Mouse (Mus musculus) embryonic facial prominence, embryonic 15.5 days (tissue): ENCODE data around the gene Rabif. TPM values are rescaled to one million over a fixed set of nuclear protein-coding genes. Genes with fewer than 3 reads are reported as not detected.

Experiments used
- ATAC-seq: fragments of 200-750 bp; cut with Nextera tagmentation; 2 replicates; pipeline ENCODE4 v1.8.0; 2017; ENCODE audit warnings: low read depth, moderate TSS enrichment; ENCODE audit not compliant: insufficient number of reproducible peaks, low FRiP score, low TSS enrichment
- H3K27ac ChIP-seq: fragments of 300-500 bp; sonication (generic); replicated peaks from 2 replicates; pipeline ENCODE4 v1.5.1; 2015; ENCODE audit warnings: mild to moderate bottlenecking, inconsistent platforms
- H3K27me3 ChIP-seq: fragments of 300-500 bp; sonication (generic); 2 replicates; pipeline ENCODE4 v1.6.1; 2015; ENCODE audit warnings: inconsistent platforms
- H3K36me3 ChIP-seq: fragments of 300-500 bp; sonication (generic); 2 replicates; pipeline ENCODE4 v1.6.1; 2015; ENCODE audit warnings: mild to moderate bottlenecking, inconsistent platforms
- H3K4me1 ChIP-seq: fragments of 300-500 bp; sonication (generic); 2 replicates; pipeline ENCODE4 v1.6.1; 2015; ENCODE audit warnings: inconsistent platforms
- H3K4me2 ChIP-seq: fragments of 300-500 bp; sonication (generic); replicated peaks from 2 replicates; pipeline ENCODE4 v1.6.1; 2015; ENCODE audit warnings: mild to moderate bottlenecking, inconsistent platforms
- H3K4me3 ChIP-seq: fragments of 300-500 bp; sonication (generic); replicated peaks from 2 replicates; pipeline ENCODE4 v1.5.1; 2015; ENCODE audit warnings: mild to moderate bottlenecking, inconsistent platforms
- H3K9ac ChIP-seq: fragments of 300-500 bp; sonication (generic); 2 replicates; pipeline ENCODE4 v1.6.1; 2015; ENCODE audit warnings: inconsistent platforms
- H3K9me3 ChIP-seq: fragments of 300-500 bp; sonication (generic); replicated peaks from 2 replicates; pipeline ENCODE4 v1.6.1; 2016; ENCODE audit warnings: inconsistent platforms
- WGBS: fragments of 180-500 bp; shearing (Covaris S2); methylation state at CpG from one replicate; pipeline ENCODE4 v1.1.7; 2015; 5-methylcytosine and 5-hydroxymethylcytosine counted together
- polyA plus RNA-seq: library from polyadenylated mRNA; unstranded; fragments of >200 nt; fragmentation: Nextera tagmentation; extraction: Ambion mirVana; gene quantifications from 2 replicates; pipeline ENCODE4 v1.2.1, GENCODE M21; 2015

Gene Rabif
- polyA plus RNA-seq, 1 experiment from 2014 or later: 41.4 TPM

- H3K9me3 ChIP-seq: no peaks in the 10 kb centered on the region
- WGBS: 90% methylated on average over 6 of the region's 6 CpGs
- ATAC-seq: no peak
- no peak overlapping the region for H3K9ac ChIP-seq
- no peak overlapping the region for H3K4me3 ChIP-seq
- no peak overlapping the region for H3K27ac ChIP-seq
- peaks cover 42% of the 10 kb centered on the region for H3K36me3 ChIP-seq
- peaks cover 6% of the 10 kb centered on the region for H3K4me1 ChIP-seq
- H3K4me2 ChIP-seq: no peak overlapping the region
- no peaks in the 10 kb centered on the region for H3K27me3 ChIP-seq
Measured at GRCm38 (mm10) chr1:134490903-134491801, 3.3 kb upstream of the Rabif start.

GRCm38 (mm10) chr1:134492276-134492675, 2.2 kb upstream of the Rabif start:
- Histone ChIP-seq H3K4me2 (no peak overlapping the region), H3K36me3 (peaks cover 38% of the 10 kb centered on the region), H3K9ac (no peak overlapping the region), H3K9me3 (no peaks in the 10 kb centered on the region), H3K27ac (no peak overlapping the region), H3K27me3 (no peaks in the 10 kb centered on the region), H3K4me3 (no peak overlapping the region), H3K4me1 (peaks cover 6% of the 10 kb centered on the region)
- ATAC-seq: no peak
- 74% methylated on average over 7 of the region's 7 CpGs for WGBS

GRCm38 (mm10) chr1:134493496-134493895, 952 bp upstream of the Rabif start:
- Histone ChIP-seq H3K4me2 (no peak overlapping the region), H3K27ac (no peak overlapping the region), H3K4me1 (peaks cover 6% of the 10 kb centered on the region), H3K36me3 (peaks cover 27% of the 10 kb centered on the region), H3K27me3 (no peaks in the 10 kb centered on the region), H3K9ac (no peak overlapping the region), H3K9me3 (no peaks in the 10 kb centered on the region), H3K4me3 (no peak overlapping the region)
- no peak for ATAC-seq
- WGBS: 81% methylated on average over 2 of the region's 2 CpGs

- no peak for ATAC-seq
- 12% methylated on average over 5 of the region's 5 CpGs for WGBS
Measured at GRCm38 (mm10) chr1:134493956-134494355, 492 bp upstream of the Rabif start.

GRCm38 (mm10) chr1:134495216-134495539, 730 bp downstream of the Rabif start:
- peak overlapping the region; percentile 80 for H3K4me3 ChIP-seq
- H3K36me3 ChIP-seq: peaks cover 15% of the 10 kb centered on the region; the same call in 1 of the 2 replicates
- H3K27ac ChIP-seq: peak overlapping the region; percentile 98
- WGBS: 17% methylated on average over 5 of the region's 5 CpGs
- no peaks in the 10 kb centered on the region for H3K9me3 ChIP-seq
- peak overlapping the region; percentile 66 for H3K4me2 ChIP-seq
- H3K27me3 ChIP-seq: no peaks in the 10 kb centered on the region
- H3K4me1 ChIP-seq: peaks cover 6% of the 10 kb centered on the region
- no peak for ATAC-seq
- peak overlapping the region; percentile 62 for H3K9ac ChIP-seq

More at GRCm38 (mm10) chr1:134493956-134494355, 492 bp upstream of the Rabif start:
- Histone ChIP-seq H3K4me1 (peaks cover 6% of the 10 kb centered on the region), H3K36me3 (peaks cover 22% of the 10 kb centered on the region), H3K4me3 (peak overlapping the region; percentile 80), H3K4me2 (peak overlapping the region; percentile 66), H3K9ac (0 out of 2 replicates have a peak overlapping the region, but pooled peaks have one; percentile 31), H3K9me3 (no peaks in the 10 kb centered on the region), H3K27ac (peak overlapping the region; percentile 98), H3K27me3 (no peaks in the 10 kb centered on the region)

- H3K4me3 ChIP-seq: peak overlapping the region; percentile 80
- 68% methylated on average over 10 of the region's 10 CpGs for WGBS
- peak overlapping the region; percentile 2; the same call in 1 of the 2 replicates for H3K9ac ChIP-seq
- peak overlapping the region; percentile 66 for H3K4me2 ChIP-seq
- peaks cover 9% of the 10 kb centered on the region; the same call in 1 of the 2 replicates for H3K36me3 ChIP-seq
- 0 out of 2 replicates have a peak overlapping the region, but pooled peaks have one; percentile 98 for H3K27ac ChIP-seq
- no peaks in the 10 kb centered on the region for H3K27me3 ChIP-seq
- ATAC-seq: no peak
- H3K4me1 ChIP-seq: peaks cover 6% of the 10 kb centered on the region
- no peaks in the 10 kb centered on the region for H3K9me3 ChIP-seq
Measured at GRCm38 (mm10) chr1:134495991-134496390, 1.5 kb downstream of the Rabif start.

- 100% methylated on average over 1 of the region's 1 CpGs for WGBS
- H3K27me3 ChIP-seq: no peaks in the 10 kb centered on the region
- ATAC-seq: no peak
- H3K36me3 ChIP-seq: peaks cover 28% of the 10 kb centered on the region
- no peak overlapping the region for H3K9ac ChIP-seq
- no peak overlapping the region for H3K4me2 ChIP-seq
- no peaks in the 10 kb centered on the region for H3K9me3 ChIP-seq
- H3K27ac ChIP-seq: no peak overlapping the region
- H3K4me3 ChIP-seq: no peak overlapping the region
- peaks cover 2% of the 10 kb centered on the region for H3K4me1 ChIP-seq
Measured at GRCm38 (mm10) chr1:134500916-134501315, 6.5 kb downstream of the Rabif start.

GRCm38 (mm10) chr1:134506201-134506600, 11.8 kb downstream of the Rabif start:
- no peak for ATAC-seq
- peaks cover 48% of the 10 kb centered on the region for H3K36me3 ChIP-seq
- H3K4me2 ChIP-seq: no peak overlapping the region
- no peaks in the 10 kb centered on the region for H3K4me1 ChIP-seq
- no peak overlapping the region for H3K27ac ChIP-seq
- no peaks in the 10 kb centered on the region for H3K9me3 ChIP-seq
- WGBS: 93% methylated on average over 8 of the region's 8 CpGs
- no peak overlapping the region for H3K4me3 ChIP-seq
- H3K27me3 ChIP-seq: no peaks in the 10 kb centered on the region
- no peak overlapping the region for H3K9ac ChIP-seq

GRCm38 (mm10) chr1:134510018-134510417, 15.6 kb downstream of the Rabif start:
- Histone ChIP-seq H3K27me3 (peaks cover 13% of the 10 kb centered on the region), H3K9me3 (no peaks in the 10 kb centered on the region), H3K9ac (no peak overlapping the region), H3K4me3 (no peak overlapping the region), H3K4me1 (peaks cover 15% of the 10 kb centered on the region), H3K36me3 (peaks cover 33% of the 10 kb centered on the region), H3K27ac (no peak overlapping the region), H3K4me2 (no peak overlapping the region)
- ATAC-seq: no peak
- 44% methylated on average over 7 of the region's 7 CpGs for WGBS

GRCm38 (mm10) chr1:134512183-134512582, 17.7 kb downstream of the Rabif start:
- H3K4me3 ChIP-seq: no peak overlapping the region
- no peak overlapping the region for H3K9ac ChIP-seq
- H3K36me3 ChIP-seq: peaks cover 15% of the 10 kb centered on the region
- no peaks in the 10 kb centered on the region for H3K9me3 ChIP-seq
- no peak overlapping the region for H3K4me2 ChIP-seq
- no peak for ATAC-seq
- peaks cover 29% of the 10 kb centered on the region for H3K4me1 ChIP-seq
- WGBS: 40% methylated on average over 4 of the region's 4 CpGs
- no peak overlapping the region for H3K27ac ChIP-seq
- H3K27me3 ChIP-seq: peaks cover 13% of the 10 kb centered on the region

GRCm38 (mm10) chr1:134512584-134512983, 18.1 kb downstream of the Rabif start:
- H3K27ac ChIP-seq: no peak overlapping the region
- peaks cover 11% of the 10 kb centered on the region for H3K36me3 ChIP-seq
- no peak overlapping the region for H3K9ac ChIP-seq
- no peak for ATAC-seq
- peaks cover 29% of the 10 kb centered on the region for H3K4me1 ChIP-seq
- H3K4me3 ChIP-seq: no peak overlapping the region
- WGBS: 49% methylated on average over 6 of the region's 6 CpGs
- no peaks in the 10 kb centered on the region for H3K9me3 ChIP-seq
- H3K4me2 ChIP-seq: 0 out of 2 replicates have a peak overlapping the region, but pooled peaks have one; percentile 79
- peaks cover 13% of the 10 kb centered on the region for H3K27me3 ChIP-seq
